Mouse (Mus musculus): ENCODE measurements at regions not wholly inside any gene's neighbourhood (a gene's known extent, or its start where the extent isn't known, plus 50 kb on each side); places are given as distances from the start of the nearest gene placed in this dataset.
"Not testable (repeated sequence)": the region's sequence is repeated elsewhere in the genome, so short reads cannot be mapped to it uniquely, and the experiment has no call there.

DNA sequence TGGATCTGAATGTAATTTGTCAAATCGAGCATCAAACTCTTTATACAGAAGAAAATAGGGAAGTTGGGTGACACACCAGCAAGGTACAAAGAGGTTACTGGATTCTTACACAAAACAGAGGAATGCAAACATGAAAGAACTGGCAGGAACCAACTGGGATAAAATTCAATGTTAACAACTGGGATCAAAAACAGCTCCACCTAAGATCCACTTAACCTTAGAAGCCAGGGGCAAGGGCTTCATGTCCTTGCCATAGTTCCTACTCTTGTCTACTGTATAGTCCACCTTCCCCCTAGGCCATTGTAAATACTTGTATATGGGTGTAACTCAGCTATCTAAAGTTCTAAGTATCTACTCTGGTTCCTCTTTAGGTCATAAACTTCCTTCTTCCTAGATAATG is 59.9 kb downstream of the Bbs10 start:
- not testable (repeated sequence) for TF ChIP-seq CTCF (IDR thresholded peaks at IDR 0.05; ENCODE audit: low read depth, low read length); GATA2 (IDR thresholded peaks at IDR 0.05; ENCODE audit: borderline replicate concordance, low read depth, low read length); TAL1 (conservative IDR thresholded peaks at IDR 0.05; ENCODE audit: low read depth, low read length); GATA1 (IDR thresholded peaks at IDR 0.05; ENCODE audit: borderline replicate concordance, low read length)

Measured in G1E (cell line).